Mouse (Mus musculus): Measurements from ENCODE around the gene Smim10l2a. TPM values are rescaled to one million over a fixed set of nuclear protein-coding genes. Genes with fewer than 3 reads are reported as not detected.

Gene Smim10l2a
- 1 to 10 TPM; 2.6 to 2.7 TPM for total RNA-seq (2021)
- long read RNA-seq, experiment 1, partial matches to known transcripts = 0 of 2 reads
- long read RNA-seq, experiment 1, other reads (novel, unspliced or antisense) = 0 of 2 reads
- long read RNA-seq, experiment 2, transcript Smim10l2a-201 (2 exons, 2,393 nt) = major isoform, 12 of 12 reads
- long read RNA-seq, experiment 2, partial matches to known transcripts = 0 of 12 reads
- long read RNA-seq, experiment 2, other reads (novel, unspliced or antisense) = 0 of 12 reads

- DNase-seq (ENCODE audit: low spot score in 2 of 2) = peak in 1 of 2 experiments; percentile 7
These were observed at the start of gene Smim10l2a for GRCm38 (mm10) chrX:56374431-56375128. Gene Smim10l2a, plus strand, starts transcription at chrX:56374586.

- no peak for DNase-seq (ENCODE audit: low spot score in 2 of 2)
These were observed 42.3 kb upstream of the Smim10l2a start for GRCm38 (mm10) chrX:56332046-56332445.

GRCm38 (mm10) chrX:56340305-56340704, 34.1 kb upstream of the Smim10l2a start:
- DNase-seq (ENCODE audit: low spot score in 2 of 2) = no peak

GRCm38 (mm10) chrX:56342921-56343320, 31.5 kb upstream of the Smim10l2a start:
- no peak for DNase-seq (ENCODE audit: low spot score in 2 of 2)

GRCm38 (mm10) chrX:56346176-56346931, 28.0 kb upstream of the Smim10l2a start, which contains the start of gene Zfp449:
Gene Zfp449, plus strand, starts transcription at chrX:56346400.
- peak; percentile 46 to 51 for DNase-seq (ENCODE audit: low spot score in 2 of 2)

GRCm38 (mm10) chrX:56346932-56347253, 27.5 kb upstream of the Smim10l2a start:
- no peak for DNase-seq (ENCODE audit: low spot score in 2 of 2)

GRCm38 (mm10) chrX:56380852-56381251, 6.5 kb downstream of the Smim10l2a start:
- DNase-seq (ENCODE audit: low spot score in 2 of 2) = no peak

GRCm38 (mm10) chrX:56384142-56384541, 9.8 kb downstream of the Smim10l2a start:
- no peak for DNase-seq (ENCODE audit: low spot score in 2 of 2)

GRCm38 (mm10) chrX:56404646-56405045, 30.3 kb downstream of the Smim10l2a start:
- DNase-seq (ENCODE audit: low spot score in 2 of 2) = no peak

GRCm38 (mm10) chrX:56405482-56405881, 31.1 kb downstream of the Smim10l2a start:
- no peak for DNase-seq (ENCODE audit: low spot score in 2 of 2)

GRCm38 (mm10) chrX:56406128-56406527, 31.7 kb downstream of the Smim10l2a start:
- no peak for DNase-seq (ENCODE audit: low spot score in 2 of 2)

GRCm38 (mm10) chrX:56416277-56416676, 41.9 kb downstream of the Smim10l2a start:
- no peak for DNase-seq (ENCODE audit: low spot score in 2 of 2)

- DNase-seq (ENCODE audit: low spot score in 2 of 2) = no peak
These were observed 43.2 kb downstream of the Smim10l2a start for GRCm38 (mm10) chrX:56417541-56417940.

Other genes with a start within 250 kb of the Smim10l2a start
- gene 3830403N18Rik, start 238.0 kb upstream of the Smim10l2a start, total RNA-seq (2021) = under 1 TPM in 1 of 2 experiments, not detected in 1; 0.56 TPM
- not detected for gene Gm773, start 161.7 kb upstream of the Smim10l2a start, total RNA-seq (2021)
- gene Zfp449, start 28.2 kb upstream of the Smim10l2a start, total RNA-seq (2021) = 1 to 10 TPM; 4.9 to 5.2 TPM
- not detected for gene Gm2174, start 73.4 kb downstream of the Smim10l2a start, total RNA-seq (2021)
- 10 to 100 TPM; 47.1 to 60.3 TPM for gene Ints6l, start 80.3 kb downstream of the Smim10l2a start, total RNA-seq (2021)
- gene Gm10477, start 150.2 kb downstream of the Smim10l2a start, total RNA-seq (2021) = not detected
- under 1 TPM in 1 of 2 experiments, not detected in 1; 0.28 TPM for gene Gm648, start 175.0 kb downstream of the Smim10l2a start, total RNA-seq (2021)
- 10 to 100 TPM; 23.4 to 23.6 TPM for gene Mmgt1, start 223.5 kb downstream of the Smim10l2a start, total RNA-seq (2021)
- gene Slc9a6, start 235.2 kb downstream of the Smim10l2a start, total RNA-seq (2021) = 10 to 100 TPM; 20.5 to 25.2 TPM

All from adrenal gland, postnatal 4 days (tissue).